Mouse (Mus musculus) intestine, embryonic 16.5 days (tissue): Measurements from ENCODE around the gene Cngb1. TPM values are rescaled to one million over a fixed set of nuclear protein-coding genes. Genes with fewer than 3 reads are reported as not detected.

Source experiments
- ATAC-seq: fragments of 200-750 bp; cut with Nextera tagmentation; 2 replicates; pipeline ENCODE4 v1.8.0; 2017; ENCODE audit warnings: moderate TSS enrichment, moderate library complexity
- H3K27ac ChIP-seq: fragments of 300-500 bp; sonication (generic); 2 replicates; pipeline ENCODE4 v1.5.1; 2014; ENCODE audit warnings: mild to moderate bottlenecking, low read length
- H3K27me3 ChIP-seq: fragments of 300-500 bp; sonication (generic); replicated peaks from 2 replicates; pipeline ENCODE4 v1.6.1; 2014; ENCODE audit warnings: low read length, control low read depth, mixed read lengths; ENCODE audit not compliant: control insufficient read depth, insufficient read depth
- H3K36me3 ChIP-seq: fragments of 300-500 bp; sonication (generic); 2 replicates; pipeline ENCODE4 v1.6.1; 2014; ENCODE audit warnings: low read length, control low read depth; ENCODE audit not compliant: control insufficient read depth, insufficient read depth
- H3K4me1 ChIP-seq: fragments of 300-500 bp; sonication (generic); 2 replicates; pipeline ENCODE4 v1.6.1; 2014; ENCODE audit warnings: low read length, control low read depth, mixed read lengths; ENCODE audit not compliant: control insufficient read depth, insufficient read depth
- H3K4me2 ChIP-seq: fragments of 300-500 bp; sonication (generic); 2 replicates; pipeline ENCODE4 v1.6.1; 2014; ENCODE audit warnings: low read depth, low read length, control low read depth
- H3K4me3 ChIP-seq: fragments of 300-500 bp; sonication (generic); 2 replicates; pipeline ENCODE4 v1.5.1; 2014; ENCODE audit warnings: mild to moderate bottlenecking, low read length
- H3K9ac ChIP-seq: fragments of 300-500 bp; sonication (generic); 2 replicates; pipeline ENCODE4 v1.6.1; 2014; ENCODE audit warnings: low read depth, low read length
- H3K9me3 ChIP-seq: fragments of 300-500 bp; sonication (generic); 2 replicates; pipeline ENCODE4 v1.6.1; 2016; ENCODE audit warnings: low read length, control low read depth; ENCODE audit not compliant: control insufficient read depth
- WGBS: fragments of 180-500 bp; shearing (Covaris S2); extraction: QIAGEN DNeasy Blood & Tissue Kit; methylation state at CpG from one replicate; pipeline ENCODE4 v1.1.7; 2014; 5-methylcytosine and 5-hydroxymethylcytosine counted together
- polyA plus RNA-seq: library from polyadenylated mRNA; unstranded; fragments of >200 nt; fragmentation: Nextera tagmentation; extraction: Ambion mirVana; gene quantifications from 2 replicates; pipeline ENCODE4 v1.2.1, GENCODE M21; 2015

Cngb1 gene
- polyA plus RNA-seq, 1 experiment from 2014 or later, result 0.49 TPM

- H3K9ac ChIP-seq, result no peak overlapping the region
- H3K9me3 ChIP-seq, result no peaks in the 10 kb centered on the region
- H3K4me2 ChIP-seq, result no peak overlapping the region
- no peaks in the 10 kb centered on the region for H3K36me3 ChIP-seq
- no peak overlapping the region for H3K27ac ChIP-seq
- H3K4me3 ChIP-seq, result no peak overlapping the region
- ATAC-seq, result no peak
- no peaks in the 10 kb centered on the region for H3K27me3 ChIP-seq
- 49% methylated on average over 4 of the region's 4 CpGs for WGBS
- no peaks in the 10 kb centered on the region for H3K4me1 ChIP-seq
These were observed 859 bp downstream of the Cngb1 start for GRCm38 (mm10) chr8:95305526-95305925.

- no peak overlapping the region for H3K4me2 ChIP-seq
- no peaks in the 10 kb centered on the region for H3K36me3 ChIP-seq
- WGBS, result 19% methylated on average over 5 of the region's 5 CpGs
- H3K27me3 ChIP-seq, result no peaks in the 10 kb centered on the region
- no peaks in the 10 kb centered on the region for H3K4me1 ChIP-seq
- ATAC-seq, result no peak
- H3K4me3 ChIP-seq, result no peak overlapping the region
- H3K9ac ChIP-seq, result no peak overlapping the region
- H3K9me3 ChIP-seq, result no peaks in the 10 kb centered on the region
- H3K27ac ChIP-seq, result no peak overlapping the region
These were observed 4.0 kb downstream of the Cngb1 start for GRCm38 (mm10) chr8:95302410-95302809.

GRCm38 (mm10) chr8:95293891-95294290 is 12.5 kb downstream of the Cngb1 start:
- H3K9ac ChIP-seq, result no peak overlapping the region
- 57% methylated on average over 7 of the region's 7 CpGs for WGBS
- H3K27ac ChIP-seq, result peak overlapping the region; percentile 46; the same call in 1 of the 2 replicates
- no peaks in the 10 kb centered on the region for H3K27me3 ChIP-seq
- H3K4me2 ChIP-seq, result no peak overlapping the region; the same call in 1 of the 2 replicates
- no peaks in the 10 kb centered on the region for H3K9me3 ChIP-seq
- no peaks in the 10 kb centered on the region for H3K4me1 ChIP-seq
- ATAC-seq, result peak; percentile 71; the same call in 1 of the 2 replicates
- H3K36me3 ChIP-seq, result no peaks in the 10 kb centered on the region
- 0 out of 2 replicates have a peak overlapping the region, but pooled peaks have one; percentile 3 for H3K4me3 ChIP-seq

- H3K27me3 ChIP-seq, result no peaks in the 10 kb centered on the region
- no peaks in the 10 kb centered on the region for H3K4me1 ChIP-seq
- WGBS, result 72% methylated on average over 11 of the region's 11 CpGs
- ATAC-seq, result peak; percentile 31
- H3K4me3 ChIP-seq, result no peak overlapping the region
- no peak overlapping the region for H3K9ac ChIP-seq
- peak overlapping the region; percentile 46; the same call in 1 of the 2 replicates for H3K27ac ChIP-seq
- H3K36me3 ChIP-seq, result no peaks in the 10 kb centered on the region
- no peak overlapping the region for H3K4me2 ChIP-seq
- H3K9me3 ChIP-seq, result no peaks in the 10 kb centered on the region
These were observed 13.2 kb downstream of the Cngb1 start for GRCm38 (mm10) chr8:95293172-95293571.

GRCm38 (mm10) chr8:95289066-95289650 is 17.2 kb downstream of the Cngb1 start:
- Histone ChIP-seq H3K4me1 (no peaks in the 10 kb centered on the region), H3K27ac (no peak overlapping the region), H3K9me3 (no peaks in the 10 kb centered on the region), H3K4me2 (no peak overlapping the region), H3K9ac (no peak overlapping the region), H3K4me3 (no peak overlapping the region), H3K27me3 (no peaks in the 10 kb centered on the region), H3K36me3 (no peaks in the 10 kb centered on the region)
- WGBS, result 57% methylated on average over 6 of the region's 6 CpGs
- no peak for ATAC-seq

- Histone ChIP-seq H3K9ac (no peak overlapping the region), H3K36me3 (no peaks in the 10 kb centered on the region), H3K9me3 (no peaks in the 10 kb centered on the region), H3K4me1 (no peaks in the 10 kb centered on the region), H3K4me2 (no peak overlapping the region), H3K27ac (no peak overlapping the region), H3K4me3 (no peak overlapping the region), H3K27me3 (no peaks in the 10 kb centered on the region)
- no peak for ATAC-seq
- WGBS, result 56% methylated on average over 5 of the region's 5 CpGs
These were observed 24.9 kb downstream of the Cngb1 start for GRCm38 (mm10) chr8:95281493-95281892.

GRCm38 (mm10) chr8:95272871-95273270 is 33.5 kb downstream of the Cngb1 start:
- Histone ChIP-seq H3K27ac (no peak overlapping the region), H3K36me3 (no peaks in the 10 kb centered on the region), H3K4me3 (no peak overlapping the region), H3K9me3 (no peaks in the 10 kb centered on the region), H3K9ac (no peak overlapping the region), H3K4me1 (no peaks in the 10 kb centered on the region), H3K4me2 (no peak overlapping the region), H3K27me3 (no peaks in the 10 kb centered on the region)
- no peak for ATAC-seq
- 40% methylated on average over 2 of the region's 2 CpGs for WGBS

GRCm38 (mm10) chr8:95271841-95272240 is 34.5 kb downstream of the Cngb1 start:
- no peaks in the 10 kb centered on the region for H3K27me3 ChIP-seq
- no peak for ATAC-seq
- no peak overlapping the region for H3K4me3 ChIP-seq
- no peaks in the 10 kb centered on the region for H3K36me3 ChIP-seq
- H3K4me2 ChIP-seq, result no peak overlapping the region
- H3K27ac ChIP-seq, result no peak overlapping the region
- no peak overlapping the region for H3K9ac ChIP-seq
- 24% methylated on average over 4 of the region's 4 CpGs for WGBS
- no peaks in the 10 kb centered on the region for H3K9me3 ChIP-seq
- H3K4me1 ChIP-seq, result no peaks in the 10 kb centered on the region

- H3K36me3 ChIP-seq, result no peaks in the 10 kb centered on the region
- no peak overlapping the region for H3K4me2 ChIP-seq
- H3K9me3 ChIP-seq, result no peaks in the 10 kb centered on the region
- no peak overlapping the region for H3K9ac ChIP-seq
- no peak for ATAC-seq
- WGBS, result 66% methylated on average over 12 of the region's 12 CpGs
- H3K4me1 ChIP-seq, result no peaks in the 10 kb centered on the region
- H3K27me3 ChIP-seq, result no peaks in the 10 kb centered on the region
- H3K27ac ChIP-seq, result no peak overlapping the region
- no peak overlapping the region for H3K4me3 ChIP-seq
These were observed 35.9 kb downstream of the Cngb1 start for GRCm38 (mm10) chr8:95270501-95270900.

- Histone ChIP-seq H3K9me3 (no peaks in the 10 kb centered on the region), H3K27ac (no peak overlapping the region), H3K4me2 (no peak overlapping the region), H3K4me1 (no peaks in the 10 kb centered on the region), H3K9ac (no peak overlapping the region), H3K27me3 (no peaks in the 10 kb centered on the region), H3K4me3 (no peak overlapping the region), H3K36me3 (no peaks in the 10 kb centered on the region)
- ATAC-seq, result no peak
- 82% methylated on average over 2 of the region's 2 CpGs for WGBS
These were observed 44.2 kb downstream of the Cngb1 start for GRCm38 (mm10) chr8:95262181-95262580.
